Mouse (Mus musculus) spleen, adult 2 months (tissue): ENCODE data around the gene Ankrd13c. TPM values are rescaled to one million over a fixed set of nuclear protein-coding genes. Genes with fewer than 3 reads are reported as not detected.

Experiments
- DNase-seq, 2 experiments: peaks; one replicate each; pipeline versions ENCODE4 v3.0.0 to v3.0.0-alpha.2; 2012 to 2021; ENCODE audit warnings: low spot score in 2 of 2, low read depth in 1 of 2
- H3K27ac ChIP-seq: fragments of 200-500 bp; 2 replicates; pipeline ENCODE4 v1.5.1; 2012; ENCODE audit warnings: low read length, inconsistent platforms; ENCODE audit not compliant: insufficient read depth
- H3K27me3 ChIP-seq: fragments of 200-500 bp; 2 replicates; pipeline ENCODE4 v1.6.1; 2012; ENCODE audit warnings: mild to moderate bottlenecking, moderate library complexity, low read length, inconsistent platforms; ENCODE audit not compliant: control insufficient read depth, insufficient read depth
- H3K36me3 ChIP-seq: fragments of 200-500 bp; 2 replicates; pipeline ENCODE4 v1.6.1; 2012; ENCODE audit warnings: mild to moderate bottlenecking, low read length, inconsistent platforms; ENCODE audit not compliant: control insufficient read depth, insufficient read depth
- H3K4me1 ChIP-seq: fragments of 200-500 bp; 2 replicates; pipeline ENCODE4 v1.6.1; 2011; ENCODE audit warnings: inconsistent platforms; ENCODE audit not compliant: control insufficient read depth, insufficient read depth, insufficient read length
- H3K4me3 ChIP-seq: fragments of 200-500 bp; 2 replicates; pipeline ENCODE4 v1.5.1; 2011; ENCODE audit warnings: mild to moderate bottlenecking, inconsistent platforms; ENCODE audit not compliant: insufficient read depth, insufficient read length; ENCODE audit errors: extremely low read depth
- CTCF ChIP-seq: fragments of 200-500 bp; IDR thresholded peaks from 2 replicates; pipeline ENCODE4 v1.5.1; 2011; ENCODE audit warnings: mild to moderate bottlenecking, inconsistent platforms; ENCODE audit not compliant: insufficient read depth, insufficient read length, insufficient replicate concordance; ENCODE audit errors: extremely low read depth
- POLR2A ChIP-seq: fragments of 200-500 bp; IDR thresholded peaks from 2 replicates; pipeline ENCODE4 v1.6.1; 2011; ENCODE audit warnings: low read depth, low read length, inconsistent platforms
- WGBS: fragments of 180-500 bp; shearing (Covaris S2); methylation state at CpG from one replicate; pipeline ENCODE4 v1.1.7; 2018; 5-methylcytosine and 5-hydroxymethylcytosine counted together
- polyA plus RNA-seq: library from polyadenylated mRNA; depleted of rRNA; stranded (reverse); fragments of >200 nt; gene quantifications from 2 replicates; pipeline ENCODE4 v1.2.3, GENCODE M21; 2012; rRNA removed

The Ankrd13c gene
- polyA plus RNA-seq: 9.3 and 17.7 TPM in 2 replicates

DNA sequence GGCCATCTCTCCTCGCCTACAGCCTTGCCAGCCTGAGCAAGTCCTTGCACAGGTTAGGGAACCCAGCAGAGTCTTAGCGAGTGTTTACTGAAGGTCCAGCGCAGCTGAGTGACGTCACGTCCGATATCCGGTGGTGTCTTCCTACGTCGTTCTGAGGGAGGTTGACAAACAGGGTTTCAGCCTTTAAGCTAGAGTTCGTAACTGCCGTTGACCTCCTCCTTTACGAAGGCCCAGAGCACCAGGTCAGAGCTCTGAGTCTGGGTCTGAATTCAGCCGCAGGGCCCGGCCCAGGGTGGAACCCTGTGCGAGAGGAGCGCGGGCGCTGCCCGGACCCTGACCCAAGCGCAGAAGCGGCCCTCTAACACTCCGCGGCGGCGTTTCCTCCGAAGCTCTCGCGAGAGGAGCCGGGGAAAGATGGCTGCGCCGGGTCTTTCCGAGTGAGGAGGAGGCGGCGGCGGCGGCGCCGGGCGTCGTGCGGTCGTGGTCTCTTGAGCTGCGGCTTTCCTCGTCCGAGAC, at the start of gene Ankrd13c:
TSS of gene Ankrd13c (plus strand) at position 397 of the 516 bp plus-strand sequence.
- H3K27me3 ChIP-seq: no peaks in the 10 kb centered on the region; the same call in 1 of the 2 replicates
- peak within 1 kb of the TSS; percentile 89 for H3K4me3 ChIP-seq
- no peaks in the 10 kb centered on the region for H3K36me3 ChIP-seq
- under 1% methylated on average over 45 of the region's 45 CpGs for WGBS
- TF ChIP-seq CTCF: no peak
- TF ChIP-seq POLR2A: peak; percentile 52
- peaks cover 5% of the 10 kb centered on the region for H3K4me1 ChIP-seq
- H3K27ac ChIP-seq: peak within 1 kb of the TSS; percentile 100
- DNase-seq: peak; percentile 88 to 92

DNA sequence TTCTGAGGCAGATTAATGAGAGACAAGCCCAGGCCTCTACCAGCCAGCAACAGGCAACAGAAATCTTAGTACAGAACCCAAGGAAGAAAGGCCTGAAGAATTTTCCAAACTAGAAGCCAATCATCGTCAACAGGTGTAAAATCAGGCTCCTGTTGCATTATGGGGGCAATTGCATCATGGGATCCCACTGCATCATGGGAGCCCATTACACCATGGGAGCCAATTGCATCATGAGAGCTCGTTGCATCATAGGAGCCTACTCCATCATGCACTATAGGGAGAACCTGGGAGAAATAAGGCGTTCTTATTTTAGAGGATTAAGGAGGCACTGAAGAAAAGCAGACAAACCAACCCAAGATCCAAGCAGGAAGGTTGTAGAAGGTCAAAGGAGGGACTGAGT, 49.4 kb upstream of the Ankrd13c start:
- DNase-seq: no peak
- Histone ChIP-seq H3K4me3 (no peak overlapping the region), H3K36me3 (no peaks in the 10 kb centered on the region), H3K4me1 (no peaks in the 10 kb centered on the region), H3K27ac (no peak overlapping the region), H3K27me3 (no peaks in the 10 kb centered on the region)
- WGBS: 80% methylated on average over 3 of the region's 3 CpGs
- no peak for TF ChIP-seq POLR2A
- no peak for TF ChIP-seq CTCF

DNA sequence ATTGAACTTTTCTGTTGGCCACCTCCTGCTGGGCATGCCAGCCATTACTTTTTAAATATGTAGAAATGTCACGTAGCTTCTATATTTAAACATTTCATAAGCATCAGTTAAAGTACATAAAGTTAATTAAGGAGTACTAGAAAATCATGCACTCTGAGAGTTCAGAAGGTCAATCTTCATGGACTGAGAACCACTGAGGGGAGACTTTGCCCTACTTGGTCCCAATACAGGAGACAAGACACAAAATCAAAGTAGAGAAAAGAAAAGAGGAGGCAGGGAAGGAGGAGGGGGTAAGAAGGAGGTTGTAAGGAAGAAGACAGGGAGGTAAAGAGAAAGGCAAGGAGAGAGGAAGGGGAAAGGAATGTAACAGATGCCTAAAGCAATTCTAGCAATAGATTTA, 47.1 kb upstream of the Ankrd13c start:
- 92% methylated on average over 1 of the region's 1 CpGs for WGBS
- H3K4me3 ChIP-seq: no peak overlapping the region
- no peak overlapping the region for H3K27ac ChIP-seq
- no peaks in the 10 kb centered on the region for H3K27me3 ChIP-seq
- no peaks in the 10 kb centered on the region for H3K4me1 ChIP-seq
- H3K36me3 ChIP-seq: no peaks in the 10 kb centered on the region
- no peak for TF ChIP-seq POLR2A
- TF ChIP-seq CTCF: no peak
- DNase-seq: no peak

DNA sequence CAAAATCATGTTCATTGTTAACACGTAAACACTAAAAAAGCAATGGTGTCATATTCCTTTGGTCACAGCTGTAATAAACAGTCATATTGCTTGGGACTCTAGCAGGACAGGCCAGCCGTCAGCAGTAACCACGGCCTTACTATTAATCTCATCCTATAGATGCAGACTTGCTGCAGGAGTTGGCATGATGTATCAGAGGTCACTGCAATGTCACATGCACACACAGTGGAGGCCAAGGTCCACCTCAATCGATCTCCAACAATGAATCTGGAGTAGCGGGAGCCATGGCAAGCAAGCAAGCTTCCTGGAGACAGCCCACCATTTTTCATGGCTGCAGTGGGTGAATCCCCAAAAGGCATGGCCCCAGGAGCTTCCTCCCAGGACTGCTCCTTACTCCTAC, 45.3 kb upstream of the Ankrd13c start:
- WGBS: 91% methylated on average over 5 of the region's 5 CpGs
- no peaks in the 10 kb centered on the region for H3K36me3 ChIP-seq

DNA sequence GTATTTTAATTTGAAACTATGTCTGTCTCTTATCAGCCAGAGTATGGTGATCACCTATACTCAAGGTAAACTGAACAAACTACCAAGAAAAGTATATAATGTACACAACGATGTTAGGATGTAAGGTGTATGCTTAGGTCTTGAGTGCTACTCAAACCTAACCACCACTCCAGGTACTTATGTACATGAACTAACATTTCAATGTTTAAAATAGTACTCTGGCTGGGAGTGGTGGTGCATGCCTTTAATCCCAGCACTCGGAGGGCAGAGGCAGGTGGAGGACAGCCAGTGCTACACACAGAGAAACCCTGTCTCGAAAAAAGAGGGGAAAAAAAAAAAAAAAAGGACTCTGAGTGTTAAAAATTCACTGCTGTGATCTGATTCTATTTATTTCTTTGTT, 38.9 kb upstream of the Ankrd13c start:
- no peaks in the 10 kb centered on the region for H3K4me1 ChIP-seq
- no peaks in the 10 kb centered on the region for H3K27me3 ChIP-seq
- H3K27ac ChIP-seq: no peak overlapping the region
- DNase-seq: no peak
- no peak overlapping the region for H3K4me3 ChIP-seq
- TF ChIP-seq CTCF (no peak), POLR2A (no peak)
- WGBS: 74% methylated on average over 3 of the region's 3 CpGs
- H3K36me3 ChIP-seq: no peaks in the 10 kb centered on the region

More for the DNA sequence above, 45.3 kb upstream of the Ankrd13c start:
- no peak for TF ChIP-seq CTCF
- TF ChIP-seq POLR2A: no peak
- no peak for DNase-seq
- no peaks in the 10 kb centered on the region for H3K4me1 ChIP-seq
- no peak overlapping the region for H3K27ac ChIP-seq
- no peaks in the 10 kb centered on the region for H3K27me3 ChIP-seq
- H3K4me3 ChIP-seq: no peak overlapping the region

DNA sequence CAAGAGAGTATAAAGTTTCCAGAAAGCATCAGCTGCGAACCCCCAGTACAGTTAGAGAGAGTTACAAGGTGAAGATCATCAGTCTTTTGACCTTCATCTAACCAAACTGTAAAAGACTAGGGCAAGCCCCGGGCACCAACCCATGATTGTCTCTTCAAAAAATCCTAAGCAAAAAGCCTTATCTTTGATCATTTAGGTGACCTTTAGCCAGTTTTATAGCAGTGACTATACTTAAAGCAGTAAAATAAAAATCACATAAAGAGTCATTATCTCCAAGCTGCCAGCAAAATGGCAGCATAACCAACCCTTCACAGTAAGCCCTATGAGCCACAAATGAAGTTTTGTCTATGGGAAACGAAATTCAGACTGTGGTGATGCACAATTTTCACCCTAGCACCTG, 36.8 kb upstream of the Ankrd13c start:
- Histone ChIP-seq H3K27me3 (no peaks in the 10 kb centered on the region), H3K4me1 (no peaks in the 10 kb centered on the region), H3K4me3 (no peak overlapping the region), H3K36me3 (no peaks in the 10 kb centered on the region), H3K27ac (no peak overlapping the region)
- TF ChIP-seq POLR2A: no peak
- TF ChIP-seq CTCF: no peak
- WGBS: 78% methylated on average over 3 of the region's 3 CpGs
- no peak for DNase-seq

DNA sequence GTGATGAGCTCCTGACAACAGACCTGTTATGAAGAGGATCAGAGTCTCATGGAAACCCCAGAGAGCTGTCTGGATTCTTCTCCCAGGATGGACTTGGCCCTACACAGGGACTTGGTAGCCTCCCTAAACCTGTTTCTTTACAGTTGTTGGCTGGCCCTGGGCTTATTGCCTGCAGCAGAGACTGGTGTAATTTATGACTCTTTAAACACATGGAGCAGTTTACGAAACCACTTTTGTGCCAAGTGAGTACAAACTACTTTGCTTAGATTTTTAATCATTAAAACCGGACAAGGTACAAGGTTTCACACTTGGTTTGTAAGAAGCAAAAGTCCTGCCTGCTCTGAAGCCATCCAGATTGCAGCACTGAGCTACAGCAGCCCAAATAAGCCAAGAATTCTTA, 34.9 kb upstream of the Ankrd13c start:
- no peaks in the 10 kb centered on the region for H3K4me1 ChIP-seq

More for the DNA sequence above, 34.9 kb upstream of the Ankrd13c start:
- Histone ChIP-seq H3K4me3 (no peak overlapping the region), H3K27ac (no peak overlapping the region), H3K36me3 (no peaks in the 10 kb centered on the region), H3K27me3 (no peaks in the 10 kb centered on the region)
- WGBS: 87% methylated on average over 2 of the region's 2 CpGs
- no peak for DNase-seq
- TF ChIP-seq POLR2A (no peak), CTCF (no peak)
